Mouse (Mus musculus): ENCODE measurements around the gene Slmap.
A peak's percentile ranks its signal among the peaks of the same experiment; 100 is the strongest.
"Not testable (repeated sequence)": the region's sequence is repeated elsewhere in the genome, so short reads cannot be mapped to it uniquely, and the experiment has no call there.

Slmap gene

GRCm38 (mm10) chr14:26534757-26535479 is at the start of gene Slmap:
Gene Slmap (minus strand): TSS chr14:26534931.
- DNase-seq (ENCODE audit: extremely low read depth, low read depth): peak; percentile 98

DNA sequence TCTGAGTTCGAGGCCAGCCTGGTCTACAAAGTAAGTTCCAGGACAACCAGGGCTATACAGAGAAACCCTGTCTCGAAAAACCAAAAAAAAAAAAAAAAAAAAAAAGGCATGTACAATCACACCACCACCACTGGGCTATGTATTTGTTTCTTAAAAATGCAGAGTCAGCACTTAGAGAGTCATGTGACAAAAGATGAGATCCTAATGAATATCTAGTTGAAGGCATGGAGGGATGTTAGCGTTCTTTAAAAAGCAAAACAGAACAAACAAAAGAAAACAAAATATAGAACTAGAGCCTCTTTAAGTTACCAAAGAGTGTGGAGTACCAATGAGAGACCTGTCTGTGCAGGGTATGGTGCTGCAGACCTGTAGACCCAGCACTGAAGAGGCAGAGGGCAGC is 48.9 kb upstream of the Slmap start:
- no peak for DNase-seq (ENCODE audit: extremely low read depth, low read depth)

DNA sequence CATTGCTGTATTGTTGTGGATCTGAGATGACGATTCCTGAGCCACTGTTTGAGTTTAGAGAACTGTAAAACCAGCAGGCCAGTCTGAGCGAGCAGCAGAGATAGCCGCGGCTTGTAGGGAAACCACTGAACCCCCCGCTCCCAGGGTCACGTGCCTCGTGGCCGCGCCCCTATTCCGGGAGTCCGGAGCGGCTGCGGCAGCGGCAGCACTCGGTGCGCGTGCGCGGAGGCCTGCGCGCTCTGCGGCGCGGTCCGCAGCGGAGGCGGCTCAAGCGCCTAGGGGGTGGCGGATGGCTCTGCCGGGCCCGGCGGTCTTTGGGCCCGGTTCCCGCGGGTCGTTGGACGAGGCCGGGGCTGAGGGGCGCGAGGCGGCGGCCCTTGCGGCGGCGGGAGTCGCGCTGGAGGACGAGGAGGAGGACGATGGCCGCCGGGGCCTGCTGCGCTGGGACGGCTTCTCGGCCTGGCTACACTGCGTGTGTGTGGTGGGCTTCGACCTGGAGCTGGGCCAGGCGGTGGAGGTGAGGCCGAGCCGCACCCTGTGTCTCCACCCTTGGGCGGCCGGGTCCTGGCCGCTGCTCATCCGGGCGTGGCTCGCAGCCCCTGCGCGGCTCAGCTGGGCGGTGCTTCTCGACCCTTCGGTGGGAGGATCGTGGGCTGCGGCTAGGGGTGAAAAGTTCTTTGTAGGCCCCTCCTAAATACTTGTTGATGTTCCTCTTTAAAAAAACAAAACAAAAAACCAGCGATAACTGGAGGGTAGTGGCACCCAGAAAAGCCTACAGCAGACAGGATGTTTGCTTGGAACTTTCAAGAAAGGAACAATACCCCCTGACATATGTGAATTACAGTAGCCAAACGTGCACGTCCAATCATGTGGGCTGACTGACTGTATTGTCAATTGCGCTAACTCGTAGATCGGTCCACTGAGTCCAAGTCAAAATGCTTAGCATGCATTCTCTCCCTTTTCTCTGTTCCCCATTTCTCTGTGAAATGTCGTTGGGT is 44.9 kb upstream of the Slmap start:
- peak; percentile 79 for DNase-seq (ENCODE audit: extremely low read depth, low read depth)

- peak; percentile 53 for DNase-seq (ENCODE audit: extremely low read depth, low read depth)
Measured at GRCm38 (mm10) chr14:26578791-26579191, 44.1 kb upstream of the Slmap start.

DNA sequence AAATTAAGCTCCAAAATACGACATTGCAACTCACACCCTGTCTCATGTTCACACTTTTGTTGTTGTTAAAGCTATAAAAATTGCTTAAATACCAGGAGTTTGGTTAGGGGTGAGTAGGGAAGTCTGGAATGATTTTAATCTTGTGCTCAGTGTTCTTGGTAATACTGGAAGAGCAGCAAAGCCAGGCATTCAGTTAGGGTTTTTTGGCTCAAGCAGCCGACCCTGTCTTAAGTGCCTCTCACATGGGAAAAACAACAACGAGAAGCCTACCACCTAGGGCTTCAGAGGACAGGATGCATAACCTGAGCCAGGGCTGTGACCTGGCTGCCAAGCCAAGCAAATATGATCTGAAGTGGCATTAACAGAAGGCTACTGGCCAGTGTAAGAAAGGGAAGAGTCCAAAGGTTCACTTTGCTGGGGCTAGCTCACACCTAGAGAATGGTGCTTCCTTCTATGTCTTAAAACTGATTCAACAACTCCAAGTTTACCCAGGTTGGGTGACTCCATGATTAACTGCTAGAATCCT is 41.6 kb upstream of the Slmap start:
- DNase-seq (ENCODE audit: extremely low read depth, low read depth): no peak

DNA sequence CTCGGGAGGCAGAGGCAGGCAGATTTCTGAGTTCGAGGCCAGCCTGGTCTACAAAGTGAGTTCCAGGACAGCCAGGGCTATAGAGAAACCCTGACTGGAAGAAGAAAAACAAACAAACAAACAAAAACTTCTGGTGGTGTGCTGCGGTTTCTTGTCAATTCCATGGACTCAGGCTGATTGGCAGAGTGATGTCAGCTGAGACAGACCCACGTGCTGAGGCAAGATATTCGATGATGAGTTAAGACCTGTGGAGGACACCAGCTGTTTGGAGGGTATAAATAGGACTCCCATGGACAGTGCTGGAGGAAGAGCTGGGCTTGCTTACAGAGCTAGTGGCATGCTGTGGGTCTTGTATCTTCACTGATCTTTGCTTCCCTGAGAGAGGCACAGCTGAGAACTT is 38.8 kb upstream of the Slmap start, which contains the start of gene Dennd6a:
Dennd6a (plus strand) TSS at position 301 of the 400 bp plus-strand sequence.
- DNase-seq (ENCODE audit: extremely low read depth, low read depth): not testable (repeated sequence)

- DNase-seq (ENCODE audit: extremely low read depth, low read depth): no peak
Measured at GRCm38 (mm10) chr14:26571951-26572675, 37.4 kb upstream of the Slmap start.

DNA sequence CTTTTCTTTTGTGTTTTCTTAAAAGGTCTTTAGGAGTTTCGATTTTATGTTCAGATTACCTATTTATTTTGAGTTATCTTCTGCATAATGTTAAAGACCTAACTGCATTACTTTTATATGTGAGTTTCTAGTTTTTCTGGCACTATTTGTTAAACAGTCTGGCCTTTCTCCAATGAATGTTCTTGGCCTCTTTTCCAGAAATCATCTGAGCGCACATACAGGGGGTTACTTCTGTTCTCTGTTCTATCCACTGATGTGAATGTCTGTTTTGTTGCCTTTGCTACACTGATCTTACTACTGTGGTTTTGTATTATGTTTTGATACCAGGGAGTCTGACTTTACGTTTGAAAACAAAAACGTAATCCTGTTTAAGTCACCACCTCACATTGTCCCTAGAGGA is 35.1 kb upstream of the Slmap start:
- DNase-seq (ENCODE audit: extremely low read depth, low read depth): no peak

DNA sequence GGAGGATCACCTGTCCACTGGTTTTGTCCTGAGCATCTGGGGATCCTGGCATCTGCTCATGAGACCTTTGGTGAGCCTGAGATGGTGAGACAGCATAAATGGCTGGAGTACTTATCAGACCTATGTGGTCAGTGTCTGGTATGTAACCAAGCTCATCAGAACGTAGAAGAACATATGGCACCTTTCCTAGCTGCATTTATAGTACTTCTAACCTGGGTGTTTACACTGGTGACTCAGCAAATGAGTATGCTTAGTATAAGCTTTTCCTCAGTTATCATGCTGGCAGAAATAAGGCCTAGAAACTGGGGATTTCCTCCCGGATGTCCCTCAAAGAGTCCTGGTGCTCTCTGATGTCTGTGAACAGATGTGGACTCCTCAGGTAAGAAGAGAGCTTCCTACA is 27.5 kb upstream of the Slmap start:
- no peak for DNase-seq (ENCODE audit: extremely low read depth, low read depth)

DNA sequence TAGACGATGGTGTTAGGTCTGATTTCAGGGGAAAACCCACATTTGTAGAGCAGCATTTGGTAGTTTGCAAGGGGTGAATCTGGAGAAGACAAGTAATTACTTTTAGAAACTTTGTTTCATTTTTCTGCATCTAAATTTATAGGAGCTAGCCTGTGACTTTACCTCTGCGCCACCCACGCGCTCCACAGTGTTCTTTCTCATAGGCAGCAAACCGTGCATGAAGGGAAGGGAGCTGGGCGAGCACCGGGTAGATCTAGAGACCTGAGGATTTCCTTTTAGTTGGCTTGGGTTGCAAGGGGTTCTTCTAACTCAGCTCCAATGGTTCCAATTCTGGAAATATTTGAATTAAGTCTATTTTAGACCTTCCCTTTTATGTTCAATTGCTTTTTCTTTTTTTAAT is 23.8 kb upstream of the Slmap start:
- DNase-seq (ENCODE audit: extremely low read depth, low read depth): no peak

DNA sequence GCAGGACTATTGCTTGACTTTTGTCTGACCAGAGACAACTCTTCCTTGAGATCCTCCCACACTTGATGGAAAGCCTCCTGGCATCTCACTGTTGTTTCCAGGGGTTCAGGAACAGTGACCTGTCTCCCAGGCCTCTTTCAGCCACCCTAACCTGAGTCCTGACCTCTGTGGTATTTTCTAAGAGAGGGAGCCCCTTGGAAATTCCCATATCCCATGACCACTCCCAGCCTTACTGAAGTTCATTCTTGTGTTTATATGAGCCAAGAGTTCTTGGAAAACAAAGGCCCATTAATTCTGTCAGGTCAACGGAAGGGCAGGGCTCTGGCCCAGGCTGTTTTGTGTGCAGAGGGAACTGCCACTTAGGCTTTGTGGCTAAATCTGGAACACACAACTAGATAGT is 22.9 kb upstream of the Slmap start:
- no peak for DNase-seq (ENCODE audit: extremely low read depth, low read depth)

DNA sequence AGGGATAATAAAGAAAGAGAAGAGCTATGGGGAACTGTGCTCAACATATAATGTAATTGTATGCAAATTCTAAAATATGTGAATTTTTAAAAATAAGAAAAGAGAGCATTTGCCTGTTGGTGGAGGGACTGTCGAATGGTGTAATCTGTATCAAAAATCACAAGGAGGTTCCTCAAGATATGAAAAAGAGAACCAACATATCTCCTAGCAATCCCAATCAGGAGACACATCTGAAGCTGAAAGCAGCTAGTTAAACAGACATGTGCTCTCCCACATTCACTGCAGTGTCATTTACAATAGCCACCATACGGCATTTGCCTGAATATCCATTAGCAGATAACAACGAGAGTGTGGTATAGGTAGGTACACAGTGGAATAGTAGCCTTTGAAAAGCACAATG is 18.1 kb upstream of the Slmap start:
- DNase-seq (ENCODE audit: extremely low read depth, low read depth): no peak

DNA sequence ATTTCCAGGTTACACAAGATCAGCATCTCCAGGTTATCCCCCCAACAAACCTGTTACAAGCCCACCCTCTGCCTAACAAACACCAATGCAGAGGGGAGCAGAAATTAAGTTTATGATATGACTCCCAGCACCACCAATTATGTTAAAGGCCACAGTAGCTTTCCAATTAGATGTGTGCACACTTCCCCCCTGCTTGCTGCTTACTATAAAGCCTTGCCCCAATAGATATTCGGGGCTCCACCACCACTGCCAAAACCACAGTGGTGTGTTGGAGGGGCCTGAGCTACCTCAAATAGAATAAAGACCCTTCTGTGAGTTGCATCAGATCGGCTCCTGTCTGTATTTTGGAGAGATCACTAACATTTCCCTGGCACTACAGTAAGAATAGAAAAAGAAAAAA is 17.7 kb upstream of the Slmap start:
- no peak for DNase-seq (ENCODE audit: extremely low read depth, low read depth)

DNA sequence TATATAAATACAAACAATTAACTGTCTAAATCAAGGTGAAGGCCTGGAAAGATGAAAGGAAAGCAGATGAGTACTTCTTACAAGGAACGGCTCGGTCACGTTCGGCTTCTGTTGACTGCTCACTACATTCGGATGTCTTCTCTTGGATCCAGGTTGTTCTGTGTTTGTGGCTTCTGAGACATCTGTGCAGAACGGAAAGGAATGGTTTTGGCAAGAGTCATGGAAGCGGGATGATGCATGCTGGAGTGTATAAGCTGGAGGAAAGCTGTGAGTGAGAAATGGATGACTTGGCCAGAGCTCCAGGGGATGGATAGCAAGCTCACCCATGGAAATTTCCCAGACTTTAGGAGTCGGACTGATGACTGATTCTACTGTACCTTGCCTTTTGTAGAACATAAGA is 16.0 kb upstream of the Slmap start:
- no peak for DNase-seq (ENCODE audit: extremely low read depth, low read depth)

- no peak for DNase-seq (ENCODE audit: extremely low read depth, low read depth)
Measured at GRCm38 (mm10) chr14:26547516-26548488, 13.1 kb upstream of the Slmap start.

DNA sequence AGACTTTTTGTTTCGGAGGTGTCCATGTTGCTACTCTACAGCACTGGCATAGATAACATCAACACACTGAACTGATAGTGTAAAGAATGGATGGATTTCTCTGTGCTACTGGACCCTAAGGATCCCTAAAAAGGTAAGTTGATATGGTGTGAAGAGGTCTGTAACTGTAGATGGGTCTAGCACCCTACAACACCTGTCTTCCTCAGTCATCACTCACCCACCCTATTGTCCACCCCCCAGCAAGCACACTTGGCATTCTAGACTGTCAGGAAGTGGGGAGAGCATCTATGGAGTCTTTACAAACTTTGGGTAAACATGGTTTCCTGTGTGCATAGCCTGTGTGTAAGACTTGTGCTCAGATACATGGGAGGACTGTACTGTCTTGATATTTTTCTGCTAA is 7.4 kb upstream of the Slmap start:
- DNase-seq (ENCODE audit: extremely low read depth, low read depth): no peak

DNA sequence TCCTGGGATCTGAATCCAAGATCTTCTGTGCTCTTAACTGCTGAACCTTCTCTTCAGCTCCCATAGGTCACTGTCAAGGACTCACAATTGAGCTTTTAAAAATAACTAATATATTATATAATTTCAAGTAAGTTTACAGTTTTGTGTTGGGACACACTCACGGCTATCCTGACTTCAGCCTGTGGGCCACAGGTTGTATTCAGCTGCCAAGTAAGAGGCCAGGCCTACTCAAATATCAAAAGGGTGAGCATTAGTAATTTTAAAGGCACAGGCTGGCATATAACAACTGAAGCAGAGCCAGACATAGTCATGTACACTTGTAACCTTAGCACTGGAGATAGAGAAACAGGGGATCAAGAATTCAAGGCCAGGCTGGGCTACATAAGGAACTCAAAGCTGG is 5.8 kb upstream of the Slmap start:
- DNase-seq (ENCODE audit: extremely low read depth, low read depth): no peak

DNA sequence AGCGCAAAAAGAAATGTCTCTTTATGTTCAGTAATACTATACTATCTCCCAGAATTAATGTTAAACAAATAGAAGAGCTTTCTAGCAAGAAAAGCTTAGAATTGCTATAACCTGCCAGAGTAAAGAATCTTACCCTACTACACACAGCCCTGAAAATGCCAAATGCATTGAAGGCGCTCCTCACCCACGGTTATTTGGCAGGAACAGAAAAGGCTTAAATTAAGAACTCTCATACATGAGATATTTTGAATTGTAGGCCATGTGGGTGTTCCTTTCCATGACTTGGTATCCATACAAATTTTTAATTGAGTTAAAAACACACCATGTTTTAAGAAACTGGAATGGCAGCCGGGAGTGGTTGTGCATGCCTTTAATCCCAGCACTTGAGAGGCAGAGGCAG is 4.5 kb upstream of the Slmap start:
- no peak for DNase-seq (ENCODE audit: extremely low read depth, low read depth)

DNA sequence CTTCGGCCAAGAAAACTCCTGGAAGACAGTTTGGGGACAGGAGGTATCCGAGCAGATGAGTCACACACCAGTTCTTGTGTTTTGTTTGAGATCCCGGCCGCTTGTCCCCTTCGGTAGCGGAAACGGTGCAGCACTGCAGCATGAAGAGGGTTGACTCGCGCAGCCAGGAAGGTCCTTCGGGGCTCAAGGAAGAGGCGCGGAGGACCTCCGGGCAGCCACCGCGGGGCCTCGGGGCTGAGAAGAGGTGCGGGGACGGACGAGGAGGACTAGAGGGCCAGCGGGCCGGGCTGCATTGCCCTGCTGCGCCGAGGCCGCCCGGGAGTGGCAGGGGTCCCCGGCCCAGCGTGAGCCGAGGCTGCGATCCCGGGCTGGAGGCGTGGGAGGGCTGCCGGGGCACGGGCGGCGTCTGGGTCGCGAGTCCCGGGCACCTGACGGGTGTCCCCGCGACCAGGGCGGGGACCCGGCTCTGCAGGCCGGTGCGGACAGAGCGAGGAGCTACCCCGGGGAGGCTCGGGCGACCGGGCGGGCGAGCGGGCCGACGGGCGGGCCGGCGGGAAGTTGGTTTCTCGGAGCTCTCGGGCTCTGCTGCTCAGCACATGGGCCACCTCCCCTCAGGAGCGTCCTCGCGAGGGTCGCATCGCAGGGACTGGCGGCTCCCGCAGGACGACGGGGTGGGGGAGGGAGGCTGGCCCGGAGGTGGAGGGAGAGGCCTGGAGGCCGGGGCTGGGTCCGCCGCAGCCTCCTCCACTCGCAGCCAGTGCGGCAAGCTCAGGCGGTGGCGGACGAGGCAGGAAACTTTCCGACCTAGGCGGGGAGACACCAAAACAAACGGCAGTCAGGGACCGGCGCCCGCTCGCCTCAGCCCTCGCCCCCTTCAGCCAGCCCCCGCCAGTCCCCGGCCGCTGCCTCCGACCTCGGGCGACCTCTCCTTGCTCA is 642 bp downstream of the Slmap start:
- no peak for DNase-seq (ENCODE audit: extremely low read depth, low read depth)

Data from MEL-GATA-1-ER (cell line).